Mouse (Mus musculus): ENCODE measurements at regions not wholly inside any gene's neighbourhood (a gene's known extent, or its start where the extent isn't known, plus 50 kb on each side); places are given as distances from the start of the nearest gene placed in this dataset.

- Histone ChIP-seq H3K4me3 (replicated peaks; ENCODE audit: low read length) (no peak overlapping the region), H3K27me3 (replicated peaks; ENCODE audit: control insufficient read depth, insufficient read depth, low read length) (no peaks in the 10 kb centered on the region), H3K36me3 (ENCODE audit: control insufficient read depth, insufficient read depth) (no peaks in the 10 kb centered on the region), H3K4me1 (replicated peaks; ENCODE audit: control insufficient read depth, insufficient read depth, low read length) (peaks cover 10% of the 10 kb centered on the region), H3K9ac (replicated peaks; ENCODE audit: low read depth, low read length) (no peak overlapping the region), H3K27ac (ENCODE audit: low read length) (no peak overlapping the region), H3K4me2 (ENCODE audit: low read length) (no peak overlapping the region), H3K9me3 (ENCODE audit: control insufficient read depth, low read length) (no peaks in the 10 kb centered on the region)
- ATAC-seq, result no peak
- WGBS, result 82% methylated on average over 6 of the region's 6 CpGs
Measured at GRCm38 (mm10) chr5:64575896-64576295, 227.3 kb upstream of the Klf3 start.

GRCm38 (mm10) chr5:64576426-64577262, 226.5 kb upstream of the Klf3 start:
- Histone ChIP-seq H3K27me3 (replicated peaks; ENCODE audit: control insufficient read depth, insufficient read depth, low read length) (no peaks in the 10 kb centered on the region), H3K9me3 (ENCODE audit: control insufficient read depth, low read length) (no peaks in the 10 kb centered on the region), H3K4me1 (replicated peaks; ENCODE audit: control insufficient read depth, insufficient read depth, low read length) (peaks cover 10% of the 10 kb centered on the region), H3K4me3 (replicated peaks; ENCODE audit: low read length) (no peak overlapping the region), H3K4me2 (ENCODE audit: low read length) (no peak overlapping the region), H3K9ac (replicated peaks; ENCODE audit: low read depth, low read length) (no peak overlapping the region), H3K27ac (ENCODE audit: low read length) (no peak overlapping the region), H3K36me3 (ENCODE audit: control insufficient read depth, insufficient read depth) (no peaks in the 10 kb centered on the region)
- ATAC-seq, result no peak
- 78% methylated on average over 19 of the region's 19 CpGs for WGBS

GRCm38 (mm10) chr5:64577424-64577823, 225.8 kb upstream of the Klf3 start:
- H3K4me2 ChIP-seq (ENCODE audit: low read length), result no peak overlapping the region
- H3K9ac ChIP-seq (replicated peaks; ENCODE audit: low read depth, low read length), result no peak overlapping the region
- no peaks in the 10 kb centered on the region for H3K9me3 ChIP-seq (ENCODE audit: control insufficient read depth, low read length)
- no peak for ATAC-seq
- no peak overlapping the region for H3K27ac ChIP-seq (ENCODE audit: low read length)
- no peaks in the 10 kb centered on the region for H3K27me3 ChIP-seq (replicated peaks; ENCODE audit: control insufficient read depth, insufficient read depth, low read length)
- no peak overlapping the region for H3K4me3 ChIP-seq (replicated peaks; ENCODE audit: low read length)
- H3K36me3 ChIP-seq (ENCODE audit: control insufficient read depth, insufficient read depth), result no peaks in the 10 kb centered on the region
- H3K4me1 ChIP-seq (replicated peaks; ENCODE audit: control insufficient read depth, insufficient read depth, low read length), result peaks cover 10% of the 10 kb centered on the region
- WGBS, result 69% methylated on average over 7 of the region's 7 CpGs

GRCm38 (mm10) chr5:64578536-64578935, 224.7 kb upstream of the Klf3 start:
- Histone ChIP-seq H3K27me3 (replicated peaks; ENCODE audit: control insufficient read depth, insufficient read depth, low read length) (no peaks in the 10 kb centered on the region), H3K36me3 (ENCODE audit: control insufficient read depth, insufficient read depth) (no peaks in the 10 kb centered on the region), H3K4me2 (ENCODE audit: low read length) (no peak overlapping the region), H3K4me3 (replicated peaks; ENCODE audit: low read length) (no peak overlapping the region), H3K27ac (ENCODE audit: low read length) (no peak overlapping the region), H3K4me1 (replicated peaks; ENCODE audit: control insufficient read depth, insufficient read depth, low read length) (peaks cover 10% of the 10 kb centered on the region), H3K9ac (replicated peaks; ENCODE audit: low read depth, low read length) (no peak overlapping the region), H3K9me3 (ENCODE audit: control insufficient read depth, low read length) (no peaks in the 10 kb centered on the region)
- WGBS, result 95% methylated on average over 6 of the region's 6 CpGs
- ATAC-seq, result no peak

- H3K36me3 ChIP-seq (ENCODE audit: control insufficient read depth, insufficient read depth), result no peaks in the 10 kb centered on the region
- H3K9ac ChIP-seq (replicated peaks; ENCODE audit: low read depth, low read length), result no peak overlapping the region
- H3K27me3 ChIP-seq (replicated peaks; ENCODE audit: control insufficient read depth, insufficient read depth, low read length), result no peaks in the 10 kb centered on the region
- H3K9me3 ChIP-seq (ENCODE audit: control insufficient read depth, low read length), result no peaks in the 10 kb centered on the region
- H3K4me2 ChIP-seq (ENCODE audit: low read length), result no peak overlapping the region
- H3K27ac ChIP-seq (ENCODE audit: low read length), result no peak overlapping the region
- ATAC-seq, result no peak
- WGBS, result 39% methylated on average over 5 of the region's 5 CpGs
- no peak overlapping the region for H3K4me3 ChIP-seq (replicated peaks; ENCODE audit: low read length)
- H3K4me1 ChIP-seq (replicated peaks; ENCODE audit: control insufficient read depth, insufficient read depth, low read length), result peaks cover 10% of the 10 kb centered on the region
Measured at GRCm38 (mm10) chr5:64579086-64579485, 224.1 kb upstream of the Klf3 start.

- Histone ChIP-seq H3K4me3 (replicated peaks; ENCODE audit: low read length) (no peak overlapping the region; the same call in 1 of the 2 replicates), H3K9ac (replicated peaks; ENCODE audit: low read depth, low read length) (no peak overlapping the region), H3K27me3 (replicated peaks; ENCODE audit: control insufficient read depth, insufficient read depth, low read length) (no peaks in the 10 kb centered on the region), H3K4me1 (replicated peaks; ENCODE audit: control insufficient read depth, insufficient read depth, low read length) (peaks cover 10% of the 10 kb centered on the region), H3K27ac (ENCODE audit: low read length) (0 out of 2 replicates have a peak overlapping the region, but pooled peaks have one; percentile 39), H3K9me3 (ENCODE audit: control insufficient read depth, low read length) (no peaks in the 10 kb centered on the region), H3K4me2 (ENCODE audit: low read length) (peak overlapping the region; percentile 32), H3K36me3 (ENCODE audit: control insufficient read depth, insufficient read depth) (no peaks in the 10 kb centered on the region)
- WGBS, result 4% methylated on average over 14 of the region's 14 CpGs
- peak; percentile 82 for ATAC-seq
Measured at GRCm38 (mm10) chr5:64579494-64580339, 223.5 kb upstream of the Klf3 start.

- 78% methylated on average over 3 of the region's 3 CpGs for WGBS
- H3K4me2 ChIP-seq (ENCODE audit: low read length), result no peak overlapping the region
- H3K27me3 ChIP-seq (replicated peaks; ENCODE audit: control insufficient read depth, insufficient read depth, low read length), result no peaks in the 10 kb centered on the region
- no peak overlapping the region for H3K27ac ChIP-seq (ENCODE audit: low read length)
- ATAC-seq, result no peak
- no peaks in the 10 kb centered on the region for H3K36me3 ChIP-seq (ENCODE audit: control insufficient read depth, insufficient read depth)
- H3K4me1 ChIP-seq (replicated peaks; ENCODE audit: control insufficient read depth, insufficient read depth, low read length), result peaks cover 10% of the 10 kb centered on the region
- H3K9ac ChIP-seq (replicated peaks; ENCODE audit: low read depth, low read length), result no peak overlapping the region
- H3K4me3 ChIP-seq (replicated peaks; ENCODE audit: low read length), result no peak overlapping the region
- no peaks in the 10 kb centered on the region for H3K9me3 ChIP-seq (ENCODE audit: control insufficient read depth, low read length)
Measured at GRCm38 (mm10) chr5:64580340-64580723, 222.9 kb upstream of the Klf3 start.

- 92% methylated on average over 6 of the region's 6 CpGs for WGBS
- no peak overlapping the region for H3K4me3 ChIP-seq (replicated peaks; ENCODE audit: low read length)
- H3K9me3 ChIP-seq (ENCODE audit: control insufficient read depth, low read length), result no peaks in the 10 kb centered on the region
- H3K9ac ChIP-seq (replicated peaks; ENCODE audit: low read depth, low read length), result no peak overlapping the region
- no peak overlapping the region for H3K4me2 ChIP-seq (ENCODE audit: low read length)
- peaks cover 10% of the 10 kb centered on the region for H3K4me1 ChIP-seq (replicated peaks; ENCODE audit: control insufficient read depth, insufficient read depth, low read length)
- no peak for ATAC-seq
- no peaks in the 10 kb centered on the region for H3K36me3 ChIP-seq (ENCODE audit: control insufficient read depth, insufficient read depth)
- H3K27ac ChIP-seq (ENCODE audit: low read length), result no peak overlapping the region
- H3K27me3 ChIP-seq (replicated peaks; ENCODE audit: control insufficient read depth, insufficient read depth, low read length), result no peaks in the 10 kb centered on the region
Measured at GRCm38 (mm10) chr5:64580786-64581445, 222.3 kb upstream of the Klf3 start.

GRCm38 (mm10) chr5:64581461-64581860, 221.7 kb upstream of the Klf3 start:
- Histone ChIP-seq H3K27ac (ENCODE audit: low read length) (no peak overlapping the region), H3K36me3 (ENCODE audit: control insufficient read depth, insufficient read depth) (no peaks in the 10 kb centered on the region), H3K9me3 (ENCODE audit: control insufficient read depth, low read length) (no peaks in the 10 kb centered on the region), H3K9ac (replicated peaks; ENCODE audit: low read depth, low read length) (no peak overlapping the region), H3K4me3 (replicated peaks; ENCODE audit: low read length) (no peak overlapping the region), H3K27me3 (replicated peaks; ENCODE audit: control insufficient read depth, insufficient read depth, low read length) (no peaks in the 10 kb centered on the region), H3K4me1 (replicated peaks; ENCODE audit: control insufficient read depth, insufficient read depth, low read length) (peaks cover 10% of the 10 kb centered on the region), H3K4me2 (ENCODE audit: low read length) (no peak overlapping the region)
- WGBS, result 81% methylated on average over 8 of the region's 8 CpGs
- ATAC-seq, result no peak

All from forebrain, embryonic 16.5 days (tissue).